Mouse (Mus musculus): ENCODE results near the gene Agmat.

DNA sequence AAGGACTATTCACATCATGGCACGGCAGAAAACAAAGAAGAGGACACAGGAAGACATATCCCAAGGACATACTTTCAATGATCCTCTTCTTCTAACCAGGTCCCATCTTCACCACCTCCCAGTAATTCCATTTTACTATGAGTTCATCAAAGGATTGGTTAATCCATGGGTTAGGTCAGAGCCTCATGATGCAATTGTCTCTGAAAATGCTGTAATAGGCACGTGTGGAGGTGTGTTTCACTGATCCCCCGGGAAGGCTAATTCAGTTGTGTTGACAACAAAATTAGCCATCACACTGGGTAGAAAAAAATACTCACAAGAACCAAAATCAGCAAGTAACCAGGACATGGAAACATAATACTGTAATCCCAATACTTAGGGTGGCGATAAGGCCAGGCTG is 28.8 kb upstream of the Agmat start:
- no peak for TF ChIP-seq CTCF (IDR thresholded peaks at IDR 0.05; ENCODE audit: extremely low read depth, insufficient read length, insufficient replicate concordance, low read depth, low read length)
- no peak for TF ChIP-seq POLR2A (IDR thresholded peaks at IDR 0.05; ENCODE audit: low read depth, low read length)

Measured in small intestine, adult 2 months (tissue).